Mouse (Mus musculus): ENCODE measurements around the gene Krt79. TPM values are rescaled to one million over a fixed set of nuclear protein-coding genes. Genes with fewer than 3 reads are reported as not detected.
A peak's percentile ranks its signal among the peaks of the same experiment; 100 is the strongest.

The Krt79 gene
- polyA plus RNA-seq, 1 experiment = 0.33 TPM

GRCm38 (mm10) chr15:101958891-101959290, 18.8 kb upstream of the Krt79 start:
- no peaks in the 10 kb centered on the region for H3K4me1 ChIP-seq (ENCODE audit: control insufficient read depth, insufficient read depth, low read length)
- WGBS = 84% methylated on average over 3 of the region's 3 CpGs
- no peaks in the 10 kb centered on the region for H3K27me3 ChIP-seq (replicated peaks; ENCODE audit: control insufficient read depth, insufficient read depth, low read length)
- no peaks in the 10 kb centered on the region for H3K36me3 ChIP-seq (ENCODE audit: control insufficient read depth, insufficient read depth, low read length)
- DNase-seq = no peak
- TF ChIP-seq CTCF (conservative IDR thresholded peaks at IDR 0.05; ENCODE audit: insufficient read depth, insufficient read length, low read depth, low read length) (no peak), POLR2A (IDR thresholded peaks at IDR 0.05; ENCODE audit: low read depth, low read length) (no peak)
- H3K4me3 ChIP-seq (ENCODE audit: insufficient read depth, low read depth, low read length) = no peak overlapping the region
- no peak overlapping the region for H3K27ac ChIP-seq (ENCODE audit: insufficient read depth, low read depth, low read length)

GRCm38 (mm10) chr15:101954187-101954586, 14.1 kb upstream of the Krt79 start, which contains the start of gene Krt78:
Krt78 (minus strand) TSS chr15:101954287.
- H3K4me1 ChIP-seq (ENCODE audit: control insufficient read depth, insufficient read depth, low read length) = no peaks in the 10 kb centered on the region
- no peak within 1 kb of the TSS for H3K27ac ChIP-seq (ENCODE audit: insufficient read depth, low read depth, low read length)
- TF ChIP-seq CTCF (conservative IDR thresholded peaks at IDR 0.05; ENCODE audit: insufficient read depth, insufficient read length, low read depth, low read length) (no peak), POLR2A (IDR thresholded peaks at IDR 0.05; ENCODE audit: low read depth, low read length) (no peak)
- DNase-seq = no peak
- H3K27me3 ChIP-seq (replicated peaks; ENCODE audit: control insufficient read depth, insufficient read depth, low read length) = no peaks in the 10 kb centered on the region
- WGBS = 86% methylated on average over 9 of the region's 9 CpGs
- H3K4me3 ChIP-seq (ENCODE audit: insufficient read depth, low read depth, low read length) = no peak within 1 kb of the TSS
- H3K36me3 ChIP-seq (ENCODE audit: control insufficient read depth, insufficient read depth, low read length) = no peaks in the 10 kb centered on the region

- H3K36me3 ChIP-seq (ENCODE audit: control insufficient read depth, insufficient read depth, low read length) = no peaks in the 10 kb centered on the region
- H3K4me1 ChIP-seq (ENCODE audit: control insufficient read depth, insufficient read depth, low read length) = no peaks in the 10 kb centered on the region
- TF ChIP-seq CTCF (conservative IDR thresholded peaks at IDR 0.05; ENCODE audit: insufficient read depth, insufficient read length, low read depth, low read length) (no peak), POLR2A (IDR thresholded peaks at IDR 0.05; ENCODE audit: low read depth, low read length) (no peak)
- WGBS = 84% methylated on average over 7 of the region's 7 CpGs
- H3K27ac ChIP-seq (ENCODE audit: insufficient read depth, low read depth, low read length) = no peak overlapping the region
- H3K4me3 ChIP-seq (ENCODE audit: insufficient read depth, low read depth, low read length) = no peak overlapping the region
- no peak for DNase-seq
- H3K27me3 ChIP-seq (replicated peaks; ENCODE audit: control insufficient read depth, insufficient read depth, low read length) = no peaks in the 10 kb centered on the region
Measured at GRCm38 (mm10) chr15:101952733-101953474, 12.8 kb upstream of the Krt79 start.

GRCm38 (mm10) chr15:101945430-101945829, 5.3 kb upstream of the Krt79 start:
- WGBS = 90% methylated on average over 1 of the region's 1 CpGs
- Histone ChIP-seq H3K36me3 (ENCODE audit: control insufficient read depth, insufficient read depth, low read length) (no peaks in the 10 kb centered on the region), H3K27me3 (replicated peaks; ENCODE audit: control insufficient read depth, insufficient read depth, low read length) (no peaks in the 10 kb centered on the region), H3K27ac (ENCODE audit: insufficient read depth, low read depth, low read length) (no peak overlapping the region), H3K4me3 (ENCODE audit: insufficient read depth, low read depth, low read length) (no peak overlapping the region), H3K4me1 (ENCODE audit: control insufficient read depth, insufficient read depth, low read length) (no peaks in the 10 kb centered on the region)
- DNase-seq = no peak
- TF ChIP-seq CTCF (conservative IDR thresholded peaks at IDR 0.05; ENCODE audit: insufficient read depth, insufficient read length, low read depth, low read length) = no peak
- no peak for TF ChIP-seq POLR2A (IDR thresholded peaks at IDR 0.05; ENCODE audit: low read depth, low read length)

GRCm38 (mm10) chr15:101941948-101942347, 1.8 kb upstream of the Krt79 start:
- Histone ChIP-seq H3K4me1 (ENCODE audit: control insufficient read depth, insufficient read depth, low read length) (no peaks in the 10 kb centered on the region), H3K27ac (ENCODE audit: insufficient read depth, low read depth, low read length) (no peak overlapping the region), H3K36me3 (ENCODE audit: control insufficient read depth, insufficient read depth, low read length) (no peaks in the 10 kb centered on the region), H3K27me3 (replicated peaks; ENCODE audit: control insufficient read depth, insufficient read depth, low read length) (no peaks in the 10 kb centered on the region), H3K4me3 (ENCODE audit: insufficient read depth, low read depth, low read length) (no peak overlapping the region)
- 53% methylated on average over 8 of the region's 8 CpGs for WGBS
- TF ChIP-seq CTCF (conservative IDR thresholded peaks at IDR 0.05; ENCODE audit: insufficient read depth, insufficient read length, low read depth, low read length) (no peak), POLR2A (IDR thresholded peaks at IDR 0.05; ENCODE audit: low read depth, low read length) (no peak)
- DNase-seq = no peak

- no peak overlapping the region for H3K27ac ChIP-seq (ENCODE audit: insufficient read depth, low read depth, low read length)
- 66% methylated on average over 9 of the region's 9 CpGs for WGBS
- peak; percentile 24 for DNase-seq
- no peaks in the 10 kb centered on the region for H3K27me3 ChIP-seq (replicated peaks; ENCODE audit: control insufficient read depth, insufficient read depth, low read length)
- TF ChIP-seq POLR2A (IDR thresholded peaks at IDR 0.05; ENCODE audit: low read depth, low read length) = no peak
- TF ChIP-seq CTCF (conservative IDR thresholded peaks at IDR 0.05; ENCODE audit: insufficient read depth, insufficient read length, low read depth, low read length) = no peak
- no peaks in the 10 kb centered on the region for H3K36me3 ChIP-seq (ENCODE audit: control insufficient read depth, insufficient read depth, low read length)
- no peaks in the 10 kb centered on the region for H3K4me1 ChIP-seq (ENCODE audit: control insufficient read depth, insufficient read depth, low read length)
- no peak overlapping the region for H3K4me3 ChIP-seq (ENCODE audit: insufficient read depth, low read depth, low read length)
Measured at GRCm38 (mm10) chr15:101938600-101939308, 1.4 kb downstream of the Krt79 start.

GRCm38 (mm10) chr15:101933024-101933423, 7.1 kb downstream of the Krt79 start:
- Histone ChIP-seq H3K4me1 (ENCODE audit: control insufficient read depth, insufficient read depth, low read length) (no peaks in the 10 kb centered on the region), H3K4me3 (ENCODE audit: insufficient read depth, low read depth, low read length) (no peak overlapping the region), H3K27me3 (replicated peaks; ENCODE audit: control insufficient read depth, insufficient read depth, low read length) (no peaks in the 10 kb centered on the region), H3K36me3 (ENCODE audit: control insufficient read depth, insufficient read depth, low read length) (no peaks in the 10 kb centered on the region), H3K27ac (ENCODE audit: insufficient read depth, low read depth, low read length) (no peak overlapping the region)
- TF ChIP-seq POLR2A (IDR thresholded peaks at IDR 0.05; ENCODE audit: low read depth, low read length) = no peak
- TF ChIP-seq CTCF (conservative IDR thresholded peaks at IDR 0.05; ENCODE audit: insufficient read depth, insufficient read length, low read depth, low read length) = no peak
- WGBS = 43% methylated on average over 6 of the region's 6 CpGs
- DNase-seq = no peak

All from kidney, adult 2 months (tissue).